Mouse (Mus musculus) ES-E14 (cell line): ENCODE measurements around the gene Prss45.

Experiments
- HCFC1 ChIP-seq: IDR thresholded peaks from 2 replicates; pipeline ENCODE4 v1.6.1; 2012; ENCODE audit warnings: low read length, inconsistent platforms, borderline replicate concordance; ENCODE audit not compliant: insufficient read depth
- MAFK ChIP-seq: IDR thresholded peaks from 2 replicates; pipeline ENCODE4 v1.6.1; 2014; ENCODE audit warnings: mild to moderate bottlenecking, low read depth, low read length, inconsistent platforms; ENCODE audit not compliant: insufficient read depth
- ZC3H11A ChIP-seq: IDR thresholded peaks from 2 replicates; pipeline ENCODE4 v1.6.1; 2012; ENCODE audit warnings: low read depth, mild to moderate bottlenecking, inconsistent platforms, low read length, borderline replicate concordance

DNA sequence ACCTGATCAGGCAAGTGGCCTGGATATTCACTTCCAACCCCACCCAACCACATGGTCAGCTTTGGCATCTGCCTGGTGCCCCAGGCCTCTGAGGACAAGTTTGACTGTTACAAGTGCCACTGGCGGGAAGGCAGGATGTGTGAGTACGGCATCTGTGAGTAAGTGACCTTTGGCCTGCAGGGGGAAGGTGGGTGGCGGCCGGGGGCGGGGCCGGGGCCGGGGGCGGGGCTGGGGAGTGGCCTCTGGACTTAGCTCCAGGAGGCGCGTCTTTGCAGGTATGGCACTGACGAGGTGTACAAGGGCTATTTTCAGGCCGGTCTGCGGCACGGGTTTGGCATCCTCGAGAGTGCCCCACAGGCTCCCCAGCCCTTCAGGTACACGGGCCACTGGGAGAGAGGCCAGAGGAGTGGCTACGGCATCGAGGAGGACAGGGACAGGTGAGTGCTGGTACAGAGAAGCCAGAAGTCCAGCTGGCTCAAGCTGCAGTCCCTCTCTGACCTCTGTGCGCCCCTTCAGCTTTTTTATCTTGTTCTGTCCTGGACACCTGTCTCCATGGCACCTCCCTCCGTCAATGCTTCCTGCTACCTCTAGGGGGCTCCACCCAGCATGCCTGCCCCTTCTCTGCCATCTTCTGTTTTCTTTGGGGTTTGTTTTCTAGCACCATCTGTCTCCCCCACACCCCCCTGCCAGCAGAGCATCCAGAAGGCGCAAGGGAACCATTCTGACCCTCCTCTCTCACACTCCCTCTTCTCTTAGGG is 55.8 kb downstream of the Prss45 start:
- TF ChIP-seq MAFK = no peak
- no peak for TF ChIP-seq HCFC1
- TF ChIP-seq ZC3H11A = no peak
